Mouse (Mus musculus): ENCODE measurements around the gene Cnst.

DNA sequence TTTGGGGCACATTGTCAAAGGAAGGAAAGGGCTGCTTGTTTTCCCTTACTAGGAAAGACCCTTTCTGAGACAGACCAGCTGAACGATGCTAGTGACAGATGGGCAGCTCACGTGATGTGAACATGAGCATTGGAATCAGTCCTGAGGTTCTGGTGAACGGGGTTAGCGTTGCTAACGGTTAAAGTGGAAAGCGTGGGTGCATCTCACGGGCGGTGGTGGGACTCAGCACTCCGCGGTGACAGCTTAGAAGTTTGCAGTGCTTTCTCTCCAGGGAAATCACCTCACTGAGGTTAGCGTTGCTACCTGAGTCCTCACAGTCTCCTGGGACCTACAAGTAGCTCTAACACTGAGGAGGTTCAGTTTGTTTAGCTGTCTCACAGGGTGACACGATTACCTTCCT, 45.5 kb downstream of the Cnst start:
- no peak for TF ChIP-seq CTCF (IDR thresholded peaks at IDR 0.05; ENCODE audit: control insufficient read depth, insufficient read depth, insufficient replicate concordance, low read depth, low read length)
- TF ChIP-seq POLR2A (IDR thresholded peaks at IDR 0.05; ENCODE audit: control insufficient read depth, low read depth, low read length): no peak

Data from testis, adult 2 months (tissue).